Mouse (Mus musculus) lung, adult 18-20 months (tissue): Measurements from ENCODE around the gene Suclg2.

Experiments used
- DNase-seq, 2 experiments: peaks; one replicate each; pipeline ENCODE4 v3.0.0; 2022; ENCODE audit warnings: mixed read lengths in 2 of 2

Suclg2 gene

GRCm38 (mm10) chr6:95551000-95551399 is 167.6 kb downstream of the Suclg2 start:
- no peak for DNase-seq

GRCm38 (mm10) chr6:95546189-95546832 is 172.3 kb downstream of the Suclg2 start:
- DNase-seq: no peak

GRCm38 (mm10) chr6:95545714-95546113 is 172.9 kb downstream of the Suclg2 start:
- no peak for DNase-seq

DNA sequence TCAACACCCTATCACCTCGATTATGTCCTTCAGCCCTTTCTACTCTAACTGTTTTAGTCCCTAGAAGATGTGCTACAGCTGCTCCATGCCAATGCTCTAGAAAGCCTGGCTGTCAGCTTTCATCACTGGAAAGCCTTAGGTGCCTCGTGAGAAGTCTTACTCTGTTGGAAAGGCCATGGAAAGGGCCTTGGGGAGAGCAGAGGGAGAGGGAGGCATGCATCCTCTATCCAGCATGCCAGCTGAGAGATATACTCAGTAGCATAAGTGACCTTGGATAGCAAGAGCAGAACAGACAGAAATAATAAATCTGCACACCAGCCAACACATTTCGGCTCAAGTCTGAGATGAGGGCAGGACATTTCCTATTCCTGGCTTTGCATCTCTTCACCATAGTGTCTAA is 173.3 kb downstream of the Suclg2 start:
- no peak for DNase-seq

DNA sequence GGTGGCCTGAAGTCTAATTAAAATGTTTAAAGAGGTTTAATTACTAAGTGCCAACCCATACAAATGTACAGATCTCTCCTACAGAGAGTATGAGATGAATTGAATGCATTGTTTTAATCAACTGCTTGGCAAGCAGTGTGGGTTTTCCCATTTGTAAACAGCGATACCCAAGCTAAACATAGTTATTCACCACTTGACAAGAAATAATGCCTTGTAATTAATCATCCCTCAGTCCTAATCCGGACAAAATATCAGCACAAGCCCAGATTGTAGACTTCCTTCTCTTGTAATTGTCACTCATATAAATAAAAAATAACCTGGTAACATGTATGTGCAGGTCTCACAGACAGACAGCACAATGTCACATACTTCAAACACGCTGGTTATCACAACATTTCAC is 183.4 kb downstream of the Suclg2 start:
- DNase-seq: no peak

GRCm38 (mm10) chr6:95519846-95520245 is 198.8 kb downstream of the Suclg2 start:
- no peak for DNase-seq

DNA sequence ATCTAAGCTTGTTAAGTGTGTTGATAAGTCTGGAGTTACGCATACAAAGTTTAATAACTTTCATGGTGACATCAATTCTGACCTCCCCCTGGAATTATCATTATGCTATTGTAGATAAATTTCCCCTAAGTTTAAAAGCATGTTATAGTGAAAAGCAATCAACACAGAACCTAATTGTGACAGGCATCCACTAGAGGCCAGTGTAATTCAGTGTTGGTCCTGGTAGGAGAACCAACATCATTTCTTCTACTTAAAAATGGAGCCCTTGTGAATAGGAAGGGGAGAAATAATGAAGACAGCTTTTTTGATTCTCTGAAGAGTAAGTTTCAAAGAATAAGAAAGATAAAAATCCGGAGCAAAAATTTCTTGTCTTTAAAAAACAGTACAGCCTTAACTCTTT is 200.2 kb downstream of the Suclg2 start:
- DNase-seq: no peak

GRCm38 (mm10) chr6:95515721-95516120 is 202.9 kb downstream of the Suclg2 start:
- DNase-seq: no peak

DNA sequence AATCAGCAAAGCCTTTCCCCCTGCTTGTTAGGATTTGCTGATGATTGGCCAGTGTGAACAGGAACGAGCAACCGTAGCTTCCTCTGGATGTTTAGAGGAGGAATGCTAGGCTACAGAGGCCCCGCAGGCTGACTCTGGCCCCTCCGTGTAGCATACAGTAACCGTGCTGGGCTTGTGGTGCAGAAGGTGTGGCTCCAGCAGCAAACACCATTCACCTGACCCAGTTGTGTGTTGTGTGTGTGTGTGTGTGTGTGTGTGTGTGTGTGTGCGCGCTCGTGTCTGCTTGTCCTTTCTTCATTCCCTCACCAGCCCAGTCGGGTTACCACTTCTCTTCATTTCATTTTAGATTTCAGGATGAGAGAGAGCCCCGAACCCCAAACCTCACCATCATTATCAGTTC is 203.9 kb downstream of the Suclg2 start:
- no peak for DNase-seq

- no peak for DNase-seq
Measured at GRCm38 (mm10) chr6:95511689-95512088, 206.9 kb downstream of the Suclg2 start.

DNA sequence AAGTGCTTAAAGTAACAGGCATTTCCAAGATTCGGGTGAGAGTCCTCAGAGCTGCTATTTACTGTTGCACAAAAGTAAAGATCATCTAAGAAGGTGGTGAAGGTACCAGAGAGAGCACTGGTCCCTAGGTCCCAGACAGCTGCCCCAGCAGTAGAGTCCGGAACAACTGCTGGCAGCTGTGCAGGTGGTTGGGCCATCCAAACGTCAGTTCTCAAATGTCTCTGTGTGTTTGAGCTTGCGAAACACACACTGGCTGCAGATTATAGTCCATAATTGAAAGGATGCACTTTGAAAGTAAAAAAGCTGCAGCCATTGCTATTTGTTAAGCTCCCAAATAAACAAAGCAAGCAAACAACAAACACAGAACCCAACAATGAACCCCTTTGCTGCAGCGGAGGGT is 217.8 kb downstream of the Suclg2 start:
- DNase-seq: no peak

DNA sequence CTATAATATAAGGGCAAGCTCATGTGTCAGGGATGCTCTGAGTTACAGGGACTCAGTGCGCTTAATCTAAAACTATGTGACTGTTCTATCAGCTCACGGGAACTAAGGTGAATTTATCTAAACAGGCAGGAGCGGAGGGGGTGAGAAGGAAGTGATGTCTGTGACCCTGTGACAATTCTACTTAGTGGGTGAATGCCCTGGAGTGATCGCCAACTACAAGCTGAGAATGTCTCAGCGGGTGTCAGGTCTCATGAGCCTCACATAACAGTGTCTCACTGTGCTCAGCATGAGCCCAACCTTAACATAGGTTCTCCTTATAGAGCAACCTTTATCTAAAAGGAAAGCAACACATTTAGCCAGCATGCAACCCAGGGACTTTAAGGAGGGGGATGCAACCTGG is 219.0 kb downstream of the Suclg2 start:
- DNase-seq: no peak

GRCm38 (mm10) chr6:95492216-95492956 is 226.2 kb downstream of the Suclg2 start:
- no peak for DNase-seq

DNA sequence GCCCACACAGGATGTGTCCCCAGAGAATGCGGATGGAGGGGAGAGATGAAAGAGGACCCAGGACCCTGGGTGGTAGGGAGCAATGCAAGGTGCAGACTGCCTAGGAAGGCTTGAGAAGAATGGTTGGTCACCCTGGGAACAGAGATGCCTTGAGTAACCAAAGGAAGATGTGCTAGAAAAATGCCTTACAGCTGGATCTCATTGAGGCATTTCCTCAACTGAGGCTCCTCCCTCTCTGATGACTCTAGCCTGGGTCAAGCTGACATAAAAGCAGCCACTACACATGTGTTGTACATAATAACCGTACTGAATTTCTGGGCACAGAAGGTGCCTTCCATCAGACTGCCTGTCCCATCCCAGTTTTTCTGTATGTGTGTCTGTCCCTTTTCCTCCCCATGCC is 227.6 kb downstream of the Suclg2 start:
- no peak for DNase-seq

- DNase-seq: no peak
Measured at GRCm38 (mm10) chr6:95485791-95486190, 232.8 kb downstream of the Suclg2 start.

DNA sequence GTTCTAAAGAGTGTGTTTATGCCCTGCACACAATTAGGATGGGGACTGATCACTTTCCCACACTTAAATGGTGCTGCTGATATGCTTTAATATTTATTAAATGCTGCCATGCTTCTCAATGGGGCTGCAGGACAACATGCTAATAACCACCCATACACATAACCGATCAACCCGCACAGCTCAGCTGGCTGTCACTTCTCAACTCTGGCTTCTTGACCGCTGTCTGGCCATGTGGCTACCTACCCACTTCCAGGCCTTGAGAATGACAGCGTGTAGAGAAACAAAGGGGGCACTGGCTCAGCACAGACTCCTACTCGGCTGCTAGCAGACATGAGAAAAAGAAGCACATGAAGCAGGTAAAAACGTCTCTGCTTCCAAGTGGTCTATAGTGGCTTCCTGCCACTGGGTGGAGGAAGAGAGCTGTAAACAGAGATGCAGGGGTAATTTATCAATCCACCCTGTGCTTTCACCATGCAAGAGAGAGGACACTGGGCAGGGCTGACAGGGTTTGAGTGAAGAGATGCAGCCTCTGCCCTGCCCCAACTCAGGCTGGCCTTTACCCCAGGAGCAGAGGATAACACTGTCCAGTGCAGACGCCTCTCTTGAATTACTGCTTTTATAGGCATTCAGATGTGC is 234.3 kb downstream of the Suclg2 start:
- no peak for DNase-seq

DNA sequence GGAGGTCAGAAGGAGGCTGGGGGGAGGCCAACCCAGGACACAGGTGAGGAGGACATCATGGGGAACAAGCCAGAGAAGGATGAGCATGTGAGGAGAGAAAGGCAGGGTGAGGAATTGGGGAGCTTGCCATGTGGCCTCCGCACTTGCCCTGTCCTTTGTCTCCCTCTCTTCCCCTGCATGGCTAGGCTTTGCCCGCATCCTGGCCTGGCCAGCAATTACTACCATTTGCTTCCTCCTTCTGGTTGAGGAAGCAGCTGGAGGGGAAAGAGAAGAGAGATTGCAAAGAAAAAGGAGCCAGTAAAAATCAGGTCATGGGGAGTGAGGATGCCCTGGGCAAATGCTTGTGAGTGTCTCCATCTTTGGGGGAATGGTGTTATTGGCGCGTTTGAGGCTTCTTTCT is 234.9 kb downstream of the Suclg2 start:
- no peak for DNase-seq

DNA sequence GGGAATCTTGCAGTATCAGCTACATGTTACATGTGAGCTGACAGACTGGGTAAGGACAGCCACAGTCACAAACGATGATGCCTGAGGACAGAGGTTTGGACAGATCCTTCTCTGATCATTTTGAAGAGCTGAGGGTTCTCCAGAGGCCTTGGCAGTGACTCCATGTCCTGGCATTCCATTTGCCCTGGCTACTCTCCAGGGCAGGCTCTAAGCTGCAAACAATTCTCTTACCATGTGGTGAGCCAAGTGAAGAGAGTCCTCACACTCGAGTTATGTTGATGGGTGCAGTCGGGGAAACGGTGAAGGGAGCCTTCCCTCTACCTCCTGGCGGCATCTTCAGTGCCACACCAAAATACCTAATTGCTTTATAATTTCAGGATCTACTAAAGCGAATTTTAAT is 235.5 kb downstream of the Suclg2 start:
- peak in 1 of 2 experiments; percentile 7 for DNase-seq

DNA sequence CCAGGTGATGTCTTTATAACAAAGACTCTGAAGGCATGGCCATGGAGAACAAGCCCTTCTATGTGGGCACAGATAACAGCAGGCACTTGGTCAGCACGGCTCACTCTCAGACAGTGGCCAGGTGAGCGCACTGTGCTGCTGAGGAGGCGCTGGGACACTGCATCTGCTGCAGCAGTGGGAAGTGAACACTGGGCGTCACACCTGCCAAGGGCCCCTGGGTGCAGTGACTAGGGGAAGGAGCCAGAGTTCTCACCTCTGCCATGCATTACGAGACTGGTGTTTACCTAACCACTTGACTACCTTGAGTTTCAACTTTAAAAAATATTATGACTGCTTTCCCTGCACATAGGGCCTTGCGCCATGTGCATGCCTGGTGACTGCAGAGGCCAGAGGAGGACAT is 238.8 kb downstream of the Suclg2 start:
- peak in 1 of 2 experiments; percentile 14 for DNase-seq

DNA sequence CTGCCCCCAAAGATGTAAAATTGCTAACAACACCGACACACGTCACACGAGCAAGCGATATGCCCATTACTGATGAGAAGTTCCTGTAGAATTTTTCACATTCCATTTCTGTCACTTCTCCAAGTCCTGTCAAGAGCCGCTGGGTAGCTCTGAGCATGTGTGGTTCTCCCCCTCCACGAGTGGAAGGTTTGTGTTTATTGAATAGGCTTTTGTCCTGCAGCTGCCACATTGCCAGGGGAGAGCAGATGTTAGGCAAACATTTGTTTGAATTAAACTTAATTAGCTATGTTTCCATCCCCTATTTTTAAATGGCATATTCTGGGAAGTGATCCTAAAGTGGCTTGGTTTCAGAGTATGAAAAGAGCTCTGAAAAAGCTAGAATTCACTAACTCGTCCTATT is 249.1 kb downstream of the Suclg2 start:
- no peak for DNase-seq

DNA sequence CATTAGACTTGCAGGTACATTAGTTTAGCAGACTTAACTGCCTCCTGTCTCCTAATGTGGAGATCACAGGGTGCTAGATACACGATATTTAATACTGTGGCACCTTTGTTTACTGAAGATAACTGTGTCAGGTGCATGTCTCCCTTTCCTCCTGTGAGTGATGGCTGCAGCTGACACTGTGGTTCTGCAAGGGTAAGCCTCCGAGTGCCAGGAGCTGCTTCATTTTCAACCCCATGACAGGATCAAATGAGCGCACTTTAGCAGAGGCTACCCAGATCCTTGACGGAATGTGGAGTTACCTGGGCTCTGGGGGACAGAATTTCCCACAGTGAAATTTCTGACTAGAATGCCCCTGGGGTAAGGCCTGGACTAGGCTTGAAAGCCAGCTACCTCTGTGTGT is 253.3 kb downstream of the Suclg2 start:
- DNase-seq: no peak

DNA sequence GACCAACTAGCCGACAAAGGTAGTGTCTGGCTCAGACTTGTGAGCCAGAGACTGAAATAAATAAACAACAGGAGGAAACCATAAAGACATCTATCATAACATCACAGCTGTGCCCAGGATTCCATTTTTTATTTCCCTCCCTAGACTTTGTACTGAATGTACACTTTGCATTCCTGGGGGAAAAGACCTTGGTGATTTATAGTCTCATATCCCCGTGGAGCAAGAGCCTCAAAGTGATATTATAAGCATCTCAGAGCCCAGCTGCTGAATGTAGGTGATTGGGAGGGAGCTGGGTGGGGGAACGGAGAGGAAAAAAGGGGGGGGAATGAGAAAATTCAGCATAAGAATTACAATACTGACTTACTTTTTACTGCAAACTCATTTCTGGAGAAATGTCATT is 259.2 kb downstream of the Suclg2 start:
- no peak for DNase-seq

- DNase-seq: no peak
Measured at GRCm38 (mm10) chr6:95446151-95446550, 272.4 kb downstream of the Suclg2 start.

GRCm38 (mm10) chr6:95445036-95445435 is 273.6 kb downstream of the Suclg2 start:
- DNase-seq: peak; percentile 27 to 43
